Mouse (Mus musculus): Measurements from ENCODE around the gene Naaladl1. TPM values are rescaled to one million over a fixed set of nuclear protein-coding genes. Genes with fewer than 3 reads are reported as not detected.

Naaladl1 gene
- polyA plus RNA-seq, 1 experiment from 2014 or later: not detected

- H3K9ac ChIP-seq (replicated peaks; ENCODE audit: low read depth): no peak overlapping the region
- H3K4me3 ChIP-seq (ENCODE audit: low read depth, low read length): no peak overlapping the region
- WGBS: 81% methylated on average over 9 of the region's 9 CpGs
- no peaks in the 10 kb centered on the region for H3K36me3 ChIP-seq (ENCODE audit: insufficient read depth, low read length)
- no peak overlapping the region for H3K4me2 ChIP-seq (replicated peaks; ENCODE audit: low read depth, low read length)
- ATAC-seq: no peak
- H3K9me3 ChIP-seq (ENCODE audit: low read length): no peaks in the 10 kb centered on the region
- no peaks in the 10 kb centered on the region for H3K4me1 ChIP-seq (ENCODE audit: insufficient read depth, low read depth, low read length)
- no peaks in the 10 kb centered on the region for H3K27me3 ChIP-seq (replicated peaks; ENCODE audit: insufficient read depth, low read length)
- no peak for DNase-seq (ENCODE audit: low spot score)
- TF ChIP-seq CTCF (IDR thresholded peaks at IDR 0.05): no peak
- H3K27ac ChIP-seq (ENCODE audit: low read length): no peak overlapping the region
Observed at GRCm38 (mm10) chr19:6155174-6155573, 49.6 kb downstream of the Naaladl1 start.

GRCm38 (mm10) chr19:6156372-6156771, 50.8 kb downstream of the Naaladl1 start:
- H3K4me3 ChIP-seq (ENCODE audit: low read depth, low read length): no peak overlapping the region
- WGBS: 61% methylated on average over 8 of the region's 8 CpGs
- TF ChIP-seq EP300 (IDR thresholded peaks at IDR 0.05): no peak
- peak; percentile 32; the same call in 1 of the 2 replicates for TF ChIP-seq CTCF (IDR thresholded peaks at IDR 0.05)
- no peak overlapping the region for H3K9ac ChIP-seq (replicated peaks; ENCODE audit: low read depth)
- no peaks in the 10 kb centered on the region for H3K4me1 ChIP-seq (ENCODE audit: insufficient read depth, low read depth, low read length)
- no peaks in the 10 kb centered on the region for H3K27me3 ChIP-seq (replicated peaks; ENCODE audit: insufficient read depth, low read length)
- no peaks in the 10 kb centered on the region for H3K9me3 ChIP-seq (ENCODE audit: low read length)
- ATAC-seq: no peak
- no peaks in the 10 kb centered on the region for H3K36me3 ChIP-seq (ENCODE audit: insufficient read depth, low read length)
- H3K27ac ChIP-seq (ENCODE audit: low read length): no peak overlapping the region
- no peak overlapping the region for H3K4me2 ChIP-seq (replicated peaks; ENCODE audit: low read depth, low read length)
- DNase-seq (ENCODE audit: low spot score): no peak

DNA sequence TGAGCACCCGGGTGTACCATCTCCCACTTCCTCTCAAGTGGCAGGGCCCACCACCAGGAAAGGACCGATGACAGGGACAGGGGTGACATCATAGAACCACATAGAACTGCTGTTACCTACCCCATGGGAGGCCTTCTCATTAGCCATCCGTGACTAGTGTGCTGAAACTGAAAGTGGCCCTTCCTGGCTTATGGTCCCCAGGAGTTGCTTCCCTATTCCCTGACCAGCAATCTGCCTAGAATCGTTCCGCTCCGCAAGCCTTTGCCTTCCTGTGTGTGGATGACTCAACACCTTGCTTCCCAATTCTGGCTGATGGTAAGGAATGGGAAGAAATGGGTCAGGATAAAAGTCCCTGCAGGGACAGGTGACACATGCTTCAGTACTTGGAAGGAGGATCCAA, 51.6 kb downstream of the Naaladl1 start:
- peak; percentile 32; the same call in 1 of the 2 replicates for ATAC-seq
- H3K9me3 ChIP-seq (ENCODE audit: low read length): no peaks in the 10 kb centered on the region
- no peaks in the 10 kb centered on the region for H3K27me3 ChIP-seq (replicated peaks; ENCODE audit: insufficient read depth, low read length)
- H3K4me1 ChIP-seq (ENCODE audit: insufficient read depth, low read depth, low read length): no peaks in the 10 kb centered on the region
- no peaks in the 10 kb centered on the region for H3K36me3 ChIP-seq (ENCODE audit: insufficient read depth, low read length)
- WGBS: 52% methylated on average over 6 of the region's 6 CpGs
- H3K27ac ChIP-seq (ENCODE audit: low read length): no peak overlapping the region
- no peak overlapping the region for H3K4me2 ChIP-seq (replicated peaks; ENCODE audit: low read depth, low read length)
- no peak overlapping the region for H3K9ac ChIP-seq (replicated peaks; ENCODE audit: low read depth)
- DNase-seq (ENCODE audit: low spot score): no peak
- H3K4me3 ChIP-seq (ENCODE audit: low read depth, low read length): no peak overlapping the region
- no peak for TF ChIP-seq EP300 (IDR thresholded peaks at IDR 0.05)

DNA sequence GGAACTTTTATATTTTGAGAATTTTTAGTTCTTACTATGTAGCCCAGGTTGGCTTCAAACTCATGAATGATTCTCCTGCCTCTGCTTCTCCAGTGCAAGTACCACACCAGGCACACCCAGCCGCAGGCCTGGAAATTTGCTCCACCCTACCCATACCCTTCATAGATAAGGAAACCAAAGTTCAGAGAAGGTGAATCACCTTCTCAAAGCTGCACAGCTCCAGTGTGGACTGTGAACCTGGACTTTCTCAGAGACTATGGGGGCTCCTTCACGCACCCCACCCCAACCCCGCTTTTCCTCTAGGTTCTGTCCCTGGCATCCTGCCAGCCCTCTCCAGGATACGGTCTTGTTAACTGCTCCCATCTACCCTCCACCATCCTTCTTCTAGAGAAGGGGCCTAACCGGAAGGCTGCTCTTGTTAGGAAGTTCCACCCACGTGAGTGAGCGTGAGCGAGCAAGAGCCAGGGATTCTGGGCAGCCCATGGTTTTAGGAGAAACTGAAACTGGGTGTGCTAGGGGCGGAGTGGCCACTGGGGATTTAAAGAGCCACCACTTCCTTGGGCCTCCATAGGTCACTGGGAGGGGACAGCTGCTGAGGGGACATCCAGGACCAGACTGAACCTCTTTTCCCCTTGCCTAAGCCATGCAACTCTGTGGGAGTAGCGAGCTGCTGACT, 58.4 kb downstream of the Naaladl1 start:
- no peaks in the 10 kb centered on the region for H3K36me3 ChIP-seq (ENCODE audit: insufficient read depth, low read length)
- no peak overlapping the region for H3K9ac ChIP-seq (replicated peaks; ENCODE audit: low read depth)
- H3K4me3 ChIP-seq (ENCODE audit: low read depth, low read length): no peak overlapping the region
- H3K27me3 ChIP-seq (replicated peaks; ENCODE audit: insufficient read depth, low read length): no peaks in the 10 kb centered on the region
- H3K4me1 ChIP-seq (ENCODE audit: insufficient read depth, low read depth, low read length): no peaks in the 10 kb centered on the region
- peak overlapping the region; percentile 33; the same call in 1 of the 2 replicates for H3K4me2 ChIP-seq (replicated peaks; ENCODE audit: low read depth, low read length)
- no peak overlapping the region for H3K27ac ChIP-seq (ENCODE audit: low read length)
- no peak for TF ChIP-seq EP300 (IDR thresholded peaks at IDR 0.05)
- TF ChIP-seq CTCF (IDR thresholded peaks at IDR 0.05): 0 out of 2 replicates have a peak, but pooled peaks have one; percentile 7
- no peaks in the 10 kb centered on the region for H3K9me3 ChIP-seq (ENCODE audit: low read length)
- 36% methylated on average over 10 of the region's 10 CpGs for WGBS
- peak; percentile 53 for DNase-seq (ENCODE audit: low spot score)
- ATAC-seq: peak; percentile 72

Other genes starting within 250 kb of the Naaladl1 start
- gene Frmd8, start 230.5 kb upstream of the Naaladl1 start, polyA plus RNA-seq (2015; fragmentation: Nextera tagmentation; extraction: Ambion mirVana): 33.9 and 35.1 TPM in 2 replicates
- gene Slc25a45, start 228.0 kb upstream of the Naaladl1 start, polyA plus RNA-seq (2015; fragmentation: Nextera tagmentation; extraction: Ambion mirVana): 8.4 and 10.2 TPM in 2 replicates
- gene Tigd3, start 211.6 kb upstream of the Naaladl1 start, polyA plus RNA-seq (2015; fragmentation: Nextera tagmentation; extraction: Ambion mirVana): 1.3 and 1.5 TPM in 2 replicates
- 77.7 and 78.0 TPM in 2 replicates for gene Dpf2, start 192.8 kb upstream of the Naaladl1 start, polyA plus RNA-seq (2015; fragmentation: Nextera tagmentation; extraction: Ambion mirVana)
- 21.3 and 23.2 TPM in 2 replicates for gene Cdc42ep2, start 181.0 kb upstream of the Naaladl1 start, polyA plus RNA-seq (2015; fragmentation: Nextera tagmentation; extraction: Ambion mirVana)
- 16.6 and 20.7 TPM in 2 replicates for gene Pola2, start 141.6 kb upstream of the Naaladl1 start, polyA plus RNA-seq (2015; fragmentation: Nextera tagmentation; extraction: Ambion mirVana)
- gene Slc22a20, start 119.6 kb upstream of the Naaladl1 start, polyA plus RNA-seq (2015; fragmentation: Nextera tagmentation; extraction: Ambion mirVana): not detected in 2 replicates
- 11.9 and 14.3 TPM in 2 replicates for gene Capn1, start 89.9 kb upstream of the Naaladl1 start, polyA plus RNA-seq (2015; fragmentation: Nextera tagmentation; extraction: Ambion mirVana)
- gene Syvn1, start 59.2 kb upstream of the Naaladl1 start, polyA plus RNA-seq (2015; fragmentation: Nextera tagmentation; extraction: Ambion mirVana): 16.3 and 18.7 TPM in 2 replicates
- gene Mrpl49, start 48.0 kb upstream of the Naaladl1 start, polyA plus RNA-seq (2015; fragmentation: Nextera tagmentation; extraction: Ambion mirVana): 36.7 and 37.6 TPM in 2 replicates
- 784 and 827 TPM in 2 replicates for gene Fau, start 47.9 kb upstream of the Naaladl1 start, polyA plus RNA-seq (2015; fragmentation: Nextera tagmentation; extraction: Ambion mirVana)
- gene Znhit2, start 44.6 kb upstream of the Naaladl1 start, polyA plus RNA-seq (2015; fragmentation: Nextera tagmentation; extraction: Ambion mirVana): 31.2 and 33.9 TPM in 2 replicates
- 8.1 and 9.5 TPM in 2 replicates for gene Tm7sf2, start 37.4 kb upstream of the Naaladl1 start, polyA plus RNA-seq (2015; fragmentation: Nextera tagmentation; extraction: Ambion mirVana)
- gene Vps51, start 28.6 kb upstream of the Naaladl1 start, polyA plus RNA-seq (2015; fragmentation: Nextera tagmentation; extraction: Ambion mirVana): 48.7 and 52.7 TPM in 2 replicates
- not detected in 2 replicates for gene Tmem262, start 25.7 kb upstream of the Naaladl1 start, polyA plus RNA-seq (2015; fragmentation: Nextera tagmentation; extraction: Ambion mirVana)
- gene Gm28374, start 23.5 kb upstream of the Naaladl1 start, polyA plus RNA-seq (2015; fragmentation: Nextera tagmentation; extraction: Ambion mirVana): 0.35 and 0.62 TPM in 2 replicates
- 53.5 and 57.8 TPM in 2 replicates for gene Zfpl1, start 20.8 kb upstream of the Naaladl1 start, polyA plus RNA-seq (2015; fragmentation: Nextera tagmentation; extraction: Ambion mirVana)
- 2.8 TPM in 2 replicates for gene Cdca5, start 20.8 kb upstream of the Naaladl1 start, polyA plus RNA-seq (2015; fragmentation: Nextera tagmentation; extraction: Ambion mirVana)
- not detected in 2 replicates for gene AC131692.1, start 11.4 kb upstream of the Naaladl1 start, polyA plus RNA-seq (2015; fragmentation: Nextera tagmentation; extraction: Ambion mirVana)
- 22.3 and 24.5 TPM in 2 replicates for gene Sac3d1, start 12.9 kb downstream of the Naaladl1 start, polyA plus RNA-seq (2015; fragmentation: Nextera tagmentation; extraction: Ambion mirVana)
- 29.7 and 30.8 TPM in 2 replicates for gene Snx15, start 22.5 kb downstream of the Naaladl1 start, polyA plus RNA-seq (2015; fragmentation: Nextera tagmentation; extraction: Ambion mirVana)
- gene Batf2, start 35.2 kb downstream of the Naaladl1 start, polyA plus RNA-seq (2015; fragmentation: Nextera tagmentation; extraction: Ambion mirVana): 0.93 and 1.0 TPM in 2 replicates
- 64.5 and 64.6 TPM in 2 replicates for gene Arl2, start 35.8 kb downstream of the Naaladl1 start, polyA plus RNA-seq (2015; fragmentation: Nextera tagmentation; extraction: Ambion mirVana)
- gene Majin, start 78.6 kb downstream of the Naaladl1 start, polyA plus RNA-seq (2015; fragmentation: Nextera tagmentation; extraction: Ambion mirVana): 0.10 TPM in 1 of 2 replicates, not detected in the other
- 0.49 and 0.55 TPM in 2 replicates for gene Gpha2, start 120.6 kb downstream of the Naaladl1 start, polyA plus RNA-seq (2015; fragmentation: Nextera tagmentation; extraction: Ambion mirVana)
- 20.2 and 21.6 TPM in 2 replicates for gene Ppp2r5b, start 130.1 kb downstream of the Naaladl1 start, polyA plus RNA-seq (2015; fragmentation: Nextera tagmentation; extraction: Ambion mirVana)
- 5.1 and 5.9 TPM in 2 replicates for gene Atg2a, start 135.9 kb downstream of the Naaladl1 start, polyA plus RNA-seq (2015; fragmentation: Nextera tagmentation; extraction: Ambion mirVana)
- 115 and 119 TPM in 2 replicates for gene Ehd1, start 170.9 kb downstream of the Naaladl1 start, polyA plus RNA-seq (2015; fragmentation: Nextera tagmentation; extraction: Ambion mirVana)
- gene Cdc42bpg, start 200.7 kb downstream of the Naaladl1 start, polyA plus RNA-seq (2015; fragmentation: Nextera tagmentation; extraction: Ambion mirVana): 2.8 and 3.2 TPM in 2 replicates
- 42.1 and 42.7 TPM in 2 replicates for gene Men1, start 229.2 kb downstream of the Naaladl1 start, polyA plus RNA-seq (2015; fragmentation: Nextera tagmentation; extraction: Ambion mirVana)
- 22.5 and 25.0 TPM in 2 replicates for gene Map4k2, start 235.4 kb downstream of the Naaladl1 start, polyA plus RNA-seq (2015; fragmentation: Nextera tagmentation; extraction: Ambion mirVana)